Mouse (Mus musculus) neural tube, embryonic 13.5 days (tissue): Measurements from ENCODE around the gene Prkch. TPM values are rescaled to one million over a fixed set of nuclear protein-coding genes. Genes with fewer than 3 reads are reported as not detected.

ENCODE experiments used
- ATAC-seq: fragments of 200-750 bp; cut with Nextera tagmentation; 2 replicates; pipeline ENCODE4 v1.8.0; 2017; ENCODE audit warnings: low read depth, mild to moderate bottlenecking, moderate TSS enrichment, moderate library complexity
- H3K27ac ChIP-seq: fragments of 300-500 bp; sonication (generic); replicated peaks from 2 replicates; pipeline ENCODE4 v1.5.1; 2015; ENCODE audit warnings: moderate library complexity, mild to moderate bottlenecking, inconsistent platforms
- H3K27me3 ChIP-seq: fragments of 300-500 bp; sonication (generic); 2 replicates; pipeline ENCODE4 v1.6.1; 2015; ENCODE audit warnings: mild to moderate bottlenecking, inconsistent platforms
- H3K36me3 ChIP-seq: fragments of 300-500 bp; sonication (generic); 2 replicates; pipeline ENCODE4 v1.6.1; 2015; ENCODE audit warnings: mild to moderate bottlenecking, inconsistent platforms
- H3K4me1 ChIP-seq: fragments of 300-500 bp; sonication (generic); replicated peaks from 2 replicates; pipeline ENCODE4 v1.6.1; 2015; ENCODE audit warnings: inconsistent platforms
- H3K4me2 ChIP-seq: fragments of 300-500 bp; sonication (generic); 2 replicates; pipeline ENCODE4 v1.6.1; 2015; ENCODE audit warnings: inconsistent platforms, mild to moderate bottlenecking, moderate library complexity
- H3K4me3 ChIP-seq: fragments of 300-500 bp; sonication (generic); 2 replicates; pipeline ENCODE4 v1.5.1; 2015; ENCODE audit warnings: mild to moderate bottlenecking, inconsistent platforms
- H3K9ac ChIP-seq: fragments of 300-500 bp; sonication (generic); 2 replicates; pipeline ENCODE4 v1.6.1; 2015; ENCODE audit warnings: moderate library complexity, mild to moderate bottlenecking, inconsistent platforms
- H3K9me3 ChIP-seq: fragments of 300-500 bp; sonication (generic); 2 replicates; pipeline ENCODE4 v1.6.1; 2016; ENCODE audit warnings: inconsistent platforms
- WGBS: fragments of 180-500 bp; shearing (Covaris S2); methylation state at CpG from one replicate; pipeline ENCODE4 v1.1.7; 2015; 5-methylcytosine and 5-hydroxymethylcytosine counted together
- polyA plus RNA-seq: library from polyadenylated mRNA; unstranded; fragments of >200 nt; fragmentation: Nextera tagmentation; extraction: Ambion mirVana; gene quantifications from 2 replicates; pipeline ENCODE4 v1.2.1, GENCODE M21; 2015

Prkch gene
- polyA plus RNA-seq, 1 experiment from 2014 or later, result 9.6 TPM

DNA sequence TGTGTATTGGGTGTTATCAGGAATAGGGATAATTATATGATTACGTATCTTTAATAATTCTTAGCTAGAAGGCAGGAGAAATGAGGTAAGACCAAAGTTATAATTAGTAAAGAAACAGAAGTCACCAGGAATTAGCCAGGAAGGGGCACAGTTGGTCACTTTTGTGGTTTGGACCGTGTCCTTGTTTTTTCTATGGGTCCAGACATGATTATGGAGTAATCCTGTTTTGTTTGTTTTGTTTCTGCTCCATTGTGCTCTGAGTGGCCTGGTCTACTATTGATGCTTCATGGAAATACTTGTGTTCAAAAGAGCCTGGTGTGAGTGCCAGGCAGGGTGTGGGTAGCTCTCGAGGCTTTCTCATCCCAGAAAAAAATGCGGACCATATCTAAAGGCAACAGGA is 230.9 kb downstream of the Prkch start:
- H3K27ac ChIP-seq, result no peak overlapping the region
- H3K4me1 ChIP-seq, result peaks cover 14% of the 10 kb centered on the region
- no peak for ATAC-seq
- H3K4me3 ChIP-seq, result no peak overlapping the region
- H3K27me3 ChIP-seq, result no peaks in the 10 kb centered on the region
- 87% methylated on average over 4 of the region's 4 CpGs for WGBS
- H3K9ac ChIP-seq, result no peak overlapping the region
- no peaks in the 10 kb centered on the region for H3K9me3 ChIP-seq
- H3K4me2 ChIP-seq, result no peak overlapping the region
- H3K36me3 ChIP-seq, result no peaks in the 10 kb centered on the region

DNA sequence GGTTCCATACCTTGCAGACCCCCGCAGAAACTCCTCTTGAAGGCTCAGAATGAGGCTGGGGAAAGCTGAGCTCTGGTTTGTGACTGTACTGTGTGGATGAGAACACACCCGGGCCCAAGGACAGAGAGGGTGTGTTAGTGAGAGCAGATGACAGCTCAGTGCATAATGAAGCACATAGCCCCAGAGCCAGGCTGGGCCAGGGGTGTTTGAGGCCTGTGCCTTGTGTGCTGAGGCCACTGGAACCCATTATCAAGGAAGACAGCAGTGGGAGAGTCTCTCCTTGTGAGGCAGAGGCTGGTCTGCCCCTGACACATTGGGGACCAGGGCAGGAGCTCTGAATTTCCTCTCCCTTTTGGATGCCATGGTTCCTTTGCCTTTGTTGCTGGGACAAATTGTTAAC is 231.3 kb downstream of the Prkch start:
- WGBS, result 77% methylated on average over 2 of the region's 2 CpGs
- no peak overlapping the region for H3K4me2 ChIP-seq
- no peaks in the 10 kb centered on the region for H3K36me3 ChIP-seq
- no peak overlapping the region for H3K4me3 ChIP-seq
- H3K9me3 ChIP-seq, result no peaks in the 10 kb centered on the region
- no peak overlapping the region for H3K27ac ChIP-seq
- ATAC-seq, result no peak
- peaks cover 9% of the 10 kb centered on the region for H3K4me1 ChIP-seq
- H3K9ac ChIP-seq, result no peak overlapping the region
- no peaks in the 10 kb centered on the region for H3K27me3 ChIP-seq

DNA sequence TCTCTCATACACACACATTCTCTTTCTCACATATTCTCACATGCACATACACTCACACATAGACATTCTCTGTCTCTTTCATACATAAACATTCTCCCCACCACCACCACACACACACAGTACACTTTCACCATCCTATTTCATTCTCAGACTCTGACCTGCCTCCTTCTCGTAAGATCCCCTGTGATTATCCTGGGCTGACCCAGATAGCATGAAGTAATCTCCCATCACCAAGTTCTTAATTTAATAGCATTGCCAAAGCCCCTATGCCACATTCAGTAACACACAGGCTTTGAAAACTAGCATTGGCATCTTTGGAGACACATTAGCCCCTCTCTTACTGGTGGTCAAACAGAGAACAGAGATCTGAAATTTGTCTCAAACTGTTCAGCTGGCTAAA is 232.3 kb downstream of the Prkch start:
- H3K27ac ChIP-seq, result no peak overlapping the region
- H3K4me1 ChIP-seq, result 0 out of 2 replicates have a peak, but pooled peaks cover 6% of the 10 kb centered on the region
- H3K36me3 ChIP-seq, result no peaks in the 10 kb centered on the region
- no peaks in the 10 kb centered on the region for H3K9me3 ChIP-seq
- no peak overlapping the region for H3K4me3 ChIP-seq
- H3K27me3 ChIP-seq, result no peaks in the 10 kb centered on the region
- WGBS, result 88% methylated on average over 1 of the region's 1 CpGs
- H3K4me2 ChIP-seq, result no peak overlapping the region
- no peak overlapping the region for H3K9ac ChIP-seq
- no peak for ATAC-seq

DNA sequence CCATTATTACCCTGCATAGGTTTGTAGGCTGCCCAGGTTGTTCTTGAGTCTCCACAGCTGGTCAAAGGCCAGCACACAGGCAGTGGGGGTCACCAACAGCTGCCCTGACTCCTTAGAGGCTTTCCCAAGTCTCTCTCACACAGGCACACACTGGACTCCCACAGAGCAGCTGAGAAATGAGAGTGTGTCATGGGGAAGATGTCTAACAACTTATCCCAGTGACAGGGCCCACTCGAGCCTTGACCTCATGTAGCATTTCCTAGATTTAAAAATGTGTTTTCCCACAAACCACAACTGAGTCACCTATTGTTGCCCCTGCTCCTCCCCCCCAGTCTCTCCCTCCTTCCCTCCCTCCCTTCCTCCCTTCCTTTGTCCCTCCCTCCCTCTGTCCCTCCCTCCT is 234.2 kb downstream of the Prkch start:
- Histone ChIP-seq H3K9me3 (no peaks in the 10 kb centered on the region), H3K9ac (no peak overlapping the region), H3K4me3 (no peak overlapping the region), H3K36me3 (no peaks in the 10 kb centered on the region), H3K4me2 (no peak overlapping the region), H3K27ac (no peak overlapping the region), H3K4me1 (no peaks in the 10 kb centered on the region), H3K27me3 (no peaks in the 10 kb centered on the region)
- 60% methylated on average over 1 of the region's 1 CpGs for WGBS
- ATAC-seq, result no peak

DNA sequence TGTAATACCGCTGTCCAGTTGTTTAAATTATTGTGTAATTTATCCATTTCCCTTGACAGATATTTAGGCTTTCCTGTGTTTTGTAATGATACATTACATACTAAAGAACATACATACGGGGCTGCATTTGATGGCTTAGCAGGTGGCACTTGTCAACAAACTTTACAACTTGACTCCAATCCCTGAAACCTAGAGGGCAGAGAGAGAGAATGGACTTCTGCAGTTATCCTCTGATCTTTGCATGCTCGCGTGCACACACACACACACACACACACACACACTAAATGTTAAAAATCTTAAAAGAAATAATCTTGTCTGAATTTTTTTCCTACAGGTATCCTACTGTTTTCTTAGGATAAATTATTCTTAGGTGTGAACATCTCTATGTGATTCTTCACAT is 236.6 kb downstream of the Prkch start:
- 95% methylated on average over 4 of the region's 4 CpGs for WGBS
- no peaks in the 10 kb centered on the region for H3K9me3 ChIP-seq
- no peaks in the 10 kb centered on the region for H3K27me3 ChIP-seq
- H3K9ac ChIP-seq, result no peak overlapping the region
- H3K36me3 ChIP-seq, result no peaks in the 10 kb centered on the region
- H3K27ac ChIP-seq, result no peak overlapping the region
- no peak overlapping the region for H3K4me3 ChIP-seq
- no peak overlapping the region for H3K4me2 ChIP-seq
- no peaks in the 10 kb centered on the region for H3K4me1 ChIP-seq
- ATAC-seq, result no peak

DNA sequence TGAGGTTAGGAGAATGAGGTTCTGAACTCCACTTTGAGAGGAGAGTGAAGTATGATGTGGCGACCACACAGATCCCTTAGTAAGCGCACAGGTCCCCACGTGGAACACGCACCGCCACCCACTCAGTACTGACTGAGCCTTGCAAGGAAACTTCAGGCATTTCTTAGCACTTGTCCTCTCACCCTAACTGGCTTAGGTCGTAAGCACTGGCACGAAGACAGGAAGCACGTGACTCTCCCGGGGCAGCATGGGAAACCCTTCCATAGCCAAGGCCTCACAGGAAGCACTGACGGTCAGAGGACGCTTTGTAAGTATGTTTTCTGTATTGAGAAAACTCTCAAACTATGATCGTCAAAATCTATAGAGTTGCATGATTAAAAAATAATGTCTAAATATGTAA is 237.7 kb downstream of the Prkch start:
- ATAC-seq, result no peak

DNA sequence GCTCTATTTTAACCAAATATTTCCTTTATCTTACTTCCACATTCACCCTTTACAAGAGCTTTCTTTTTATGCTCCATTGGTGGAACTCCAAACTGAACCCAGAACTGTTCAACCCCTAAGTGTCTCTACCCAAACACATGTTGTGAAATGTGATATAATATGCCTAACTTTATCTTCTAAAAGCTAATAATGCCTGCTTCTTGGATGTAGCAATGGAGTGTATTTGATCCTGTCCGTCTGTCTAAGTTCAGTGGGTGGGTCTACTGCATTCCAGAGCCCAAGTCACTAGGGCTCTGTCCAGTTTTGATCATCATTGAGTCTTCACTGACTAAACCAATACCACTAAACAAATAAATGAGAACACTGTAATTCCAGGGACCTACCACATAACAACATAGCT is 240.2 kb downstream of the Prkch start:
- Histone ChIP-seq H3K4me1 (no peaks in the 10 kb centered on the region), H3K27me3 (no peaks in the 10 kb centered on the region), H3K27ac (no peak overlapping the region), H3K4me3 (no peak overlapping the region), H3K36me3 (no peaks in the 10 kb centered on the region), H3K4me2 (no peak overlapping the region), H3K9ac (no peak overlapping the region), H3K9me3 (no peaks in the 10 kb centered on the region)
- ATAC-seq, result no peak
- 93% methylated on average over 1 of the region's 1 CpGs for WGBS

More for the DNA sequence above, 237.7 kb downstream of the Prkch start:
- Histone ChIP-seq H3K27ac (no peak overlapping the region), H3K9me3 (no peaks in the 10 kb centered on the region), H3K9ac (no peak overlapping the region), H3K4me3 (no peak overlapping the region), H3K27me3 (no peaks in the 10 kb centered on the region), H3K4me1 (no peaks in the 10 kb centered on the region), H3K4me2 (no peak overlapping the region), H3K36me3 (no peaks in the 10 kb centered on the region)
- 91% methylated on average over 12 of the region's 12 CpGs for WGBS

Other genes starting within 250 kb of the Prkch start
- gene Tmem30b, start 38.4 kb upstream of the Prkch start, polyA plus RNA-seq, result 0.45 and 0.61 TPM in 2 replicates